Mouse (Mus musculus): Measurements from ENCODE around the gene Gm17175.

GRCm38 (mm10) chr14:51552490-51552889 is 21.4 kb downstream of the Gm17175 start, which contains the start of gene Gm5622:
- TF ChIP-seq CTCF (IDR thresholded peaks at IDR 0.05; ENCODE audit: low read depth, low read length), result no peak
- no peak for TF ChIP-seq EP300 (IDR thresholded peaks at IDR 0.05; ENCODE audit: insufficient read depth, low read depth, low read length)

Data from ES-Bruce4 (cell line).